Mouse (Mus musculus) G1E (cell line): ENCODE data around the gene Pum2. TPM values are rescaled to one million over a fixed set of nuclear protein-coding genes. Genes with fewer than 3 reads are reported as not detected.

Experiments
- ATAC-seq: 2 replicates; pipeline ENCODE4 v1.8.0; 2016; ENCODE audit warnings: mild to moderate bottlenecking; ENCODE audit not compliant: insufficient number of reproducible peaks, poor library complexity, low FRiP score, severe bottlenecking; ENCODE audit errors: extremely low read depth
- DNase-seq: peaks from one replicate; pipeline ENCODE4 v3.0.0; 2012; ENCODE audit warnings: low spot score
- H3K27me3 ChIP-seq: 2 replicates; pipeline ENCODE4 v1.6.1; 2012; ENCODE audit warnings: mild to moderate bottlenecking, low read length, inconsistent platforms; ENCODE audit not compliant: insufficient read depth
- H3K36me3 ChIP-seq: replicated peaks from 2 replicates; pipeline ENCODE3; 2012; ENCODE audit warnings: mild to moderate bottlenecking, inconsistent platforms
- H3K4me1 ChIP-seq: 2 replicates; pipeline ENCODE4 v1.6.1; 2012; ENCODE audit warnings: low read depth, low read length, inconsistent platforms, mixed read lengths; ENCODE audit not compliant: insufficient read depth
- H3K4me3 ChIP-seq: 2 replicates; pipeline ENCODE4 v1.5.1; 2012; ENCODE audit warnings: low read depth, mild to moderate bottlenecking, inconsistent platforms, low read length, moderate library complexity, mixed read lengths
- H3K9me3 ChIP-seq: replicated peaks from 2 replicates; pipeline ENCODE4 v1.6.1; 2012; ENCODE audit warnings: inconsistent platforms
- CTCF ChIP-seq: IDR thresholded peaks from 2 replicates; pipeline ENCODE4 v1.5.1; 2012; ENCODE audit warnings: low read depth, low read length, inconsistent platforms, mixed read lengths
- GATA1 ChIP-seq: IDR thresholded peaks from 2 replicates; pipeline ENCODE4 v1.6.1; 2012; ENCODE audit warnings: borderline replicate concordance, low read length, inconsistent platforms, mixed read lengths
- GATA2 ChIP-seq: IDR thresholded peaks from 2 replicates; pipeline ENCODE4 v1.6.1; 2012; ENCODE audit warnings: low read depth, low read length, inconsistent platforms, borderline replicate concordance
- POLR2AphosphoS5 ChIP-seq: IDR thresholded peaks from 2 replicates; pipeline ENCODE4 v1.6.1; 2012; ENCODE audit warnings: low read depth, low read length, inconsistent platforms; ENCODE audit not compliant: insufficient replicate concordance
- TAL1 ChIP-seq: conservative IDR thresholded peaks from 2 replicates; pipeline ENCODE4 v1.6.1; 2012; ENCODE audit warnings: low read depth, low read length, inconsistent platforms, mixed read lengths
- polyA plus RNA-seq: library from polyadenylated mRNA; stranded (reverse); fragments of >175 nt; gene quantifications from 2 replicates; pipeline ENCODE4 v1.2.3, GENCODE M21; 2012
- total RNA-seq, 2 experiments: library from RNA; stranded (forward) in 1 of 2; stranded (reverse) in 1 of 2; fragments of 200-1000 nt in 1 of 2; fragments of >200 nt in 1 of 2; fragmentation: Nextera tagmentation in 1 of 2; gene quantifications; 2 replicates each; pipeline ENCODE4 v1.2.3; 2014 to 2017

Pum2 gene
- total and polyA plus RNA-seq, 3 experiments = 72.9 to 178 (median 172) TPM

GRCm38 (mm10) chr12:8703988-8704387 lies 30.1 kb downstream of the Pum2 start:
- ATAC-seq = no peak
- peaks cover 57% of the 10 kb centered on the region for H3K36me3 ChIP-seq

GRCm38 (mm10) chr12:8708876-8709275 lies 34.9 kb downstream of the Pum2 start:
- ATAC-seq = no peak
- no peaks in the 10 kb centered on the region for H3K27me3 ChIP-seq
- DNase-seq = no peak
- peaks cover 58% of the 10 kb centered on the region for H3K36me3 ChIP-seq
- H3K9me3 ChIP-seq = no peaks in the 10 kb centered on the region
- no peak for TF ChIP-seq TAL1
- TF ChIP-seq GATA1 = no peak
- no peak for TF ChIP-seq POLR2AphosphoS5
- H3K4me3 ChIP-seq = no peak overlapping the region
- no peaks in the 10 kb centered on the region for H3K4me1 ChIP-seq

More at GRCm38 (mm10) chr12:8703988-8704387, 30.1 kb downstream of the Pum2 start:
- no peak overlapping the region for H3K4me3 ChIP-seq
- TF ChIP-seq GATA1 = no peak
- no peak for TF ChIP-seq GATA2
- no peak for TF ChIP-seq CTCF
- no peak for TF ChIP-seq POLR2AphosphoS5
- no peak for TF ChIP-seq TAL1
- H3K4me1 ChIP-seq = peaks cover under 1% of the 10 kb centered on the region; the same call in 1 of the 2 replicates
- no peaks in the 10 kb centered on the region for H3K9me3 ChIP-seq
- H3K27me3 ChIP-seq = no peaks in the 10 kb centered on the region
- no peak for DNase-seq

GRCm38 (mm10) chr12:8712665-8713064 lies 38.7 kb downstream of the Pum2 start:
- Histone ChIP-seq H3K27me3 (no peaks in the 10 kb centered on the region), H3K4me3 (no peak overlapping the region), H3K4me1 (no peaks in the 10 kb centered on the region; the same call in 1 of the 2 replicates), H3K9me3 (no peaks in the 10 kb centered on the region), H3K36me3 (peaks cover 57% of the 10 kb centered on the region)
- DNase-seq (no peak), ATAC-seq (no peak)
- TF ChIP-seq TAL1 (no peak), GATA2 (no peak), CTCF (no peak), GATA1 (no peak), POLR2AphosphoS5 (no peak)

GRCm38 (mm10) chr12:8716093-8716492 lies 42.2 kb downstream of the Pum2 start:
- no peaks in the 10 kb centered on the region; the same call in 1 of the 2 replicates for H3K4me1 ChIP-seq
- peaks cover 52% of the 10 kb centered on the region for H3K36me3 ChIP-seq
- H3K27me3 ChIP-seq = no peaks in the 10 kb centered on the region
- DNase-seq = no peak
- ATAC-seq = no peak
- no peak overlapping the region for H3K4me3 ChIP-seq
- H3K9me3 ChIP-seq = no peaks in the 10 kb centered on the region
- TF ChIP-seq GATA2 = no peak
- no peak for TF ChIP-seq POLR2AphosphoS5
- no peak for TF ChIP-seq GATA1
- no peak for TF ChIP-seq CTCF
- no peak for TF ChIP-seq TAL1

- DNase-seq (no peak), ATAC-seq (no peak)
- no peak for TF ChIP-seq POLR2AphosphoS5
- no peak for TF ChIP-seq GATA1
- no peak for TF ChIP-seq CTCF
- TF ChIP-seq TAL1 = no peak
- TF ChIP-seq GATA2 = no peak
- Histone ChIP-seq H3K4me3 (no peak overlapping the region), H3K4me1 (no peaks in the 10 kb centered on the region), H3K9me3 (no peaks in the 10 kb centered on the region), H3K27me3 (no peaks in the 10 kb centered on the region), H3K36me3 (peaks cover 62% of the 10 kb centered on the region)
These were observed 53.0 kb downstream of the Pum2 start for GRCm38 (mm10) chr12:8726890-8727289.

GRCm38 (mm10) chr12:8728739-8729138 lies 54.8 kb downstream of the Pum2 start:
- no peak for TF ChIP-seq GATA2
- no peak for TF ChIP-seq CTCF
- no peak for TF ChIP-seq TAL1
- TF ChIP-seq POLR2AphosphoS5 = no peak
- no peak for TF ChIP-seq GATA1
- Histone ChIP-seq H3K4me1 (no peaks in the 10 kb centered on the region), H3K9me3 (no peaks in the 10 kb centered on the region), H3K36me3 (peaks cover 60% of the 10 kb centered on the region), H3K27me3 (no peaks in the 10 kb centered on the region), H3K4me3 (no peak overlapping the region)
- ATAC-seq = no peak
- no peak for DNase-seq

GRCm38 (mm10) chr12:8753654-8754053 lies 79.7 kb downstream of the Pum2 start:
- Histone ChIP-seq H3K4me1 (no peaks in the 10 kb centered on the region), H3K9me3 (no peaks in the 10 kb centered on the region), H3K4me3 (no peak overlapping the region), H3K36me3 (peaks cover 83% of the 10 kb centered on the region), H3K27me3 (no peaks in the 10 kb centered on the region)
- no peak for TF ChIP-seq TAL1
- no peak for TF ChIP-seq CTCF
- TF ChIP-seq GATA2 = no peak
- TF ChIP-seq POLR2AphosphoS5 = no peak
- no peak for TF ChIP-seq GATA1
- ATAC-seq (no peak), DNase-seq (no peak)
